Mouse (Mus musculus) megakaryocyte, embryonic 14.5 days (primary cell): ENCODE measurements around the gene Tsc2. TPM values are rescaled to one million over a fixed set of nuclear protein-coding genes. Genes with fewer than 3 reads are reported as not detected.

Source experiments
- H3K27me3 ChIP-seq: replicated peaks from 2 replicates; pipeline ENCODE3; 2012; ENCODE audit warnings: inconsistent platforms
- H3K36me3 ChIP-seq: replicated peaks from 2 replicates; pipeline ENCODE3; 2012; ENCODE audit warnings: low read length, inconsistent platforms, mixed read lengths
- H3K4me1 ChIP-seq: 2 replicates; pipeline ENCODE4 v1.6.1; 2012; ENCODE audit warnings: inconsistent platforms
- H3K4me3 ChIP-seq: replicated peaks from 2 replicates; pipeline ENCODE3; 2012; ENCODE audit warnings: moderate library complexity, mild to moderate bottlenecking, inconsistent platforms
- H3K9me3 ChIP-seq: 2 replicates; pipeline ENCODE4 v1.6.1; 2012; ENCODE audit warnings: inconsistent platforms
- FLI1 ChIP-seq: IDR thresholded peaks from 2 replicates; pipeline ENCODE4 v1.6.1; 2012; ENCODE audit warnings: low read length, inconsistent platforms, mixed read lengths
- GATA1 ChIP-seq: IDR thresholded peaks from 3 replicates; pipeline ENCODE4 v1.6.1; 2012; ENCODE audit warnings: mixed read lengths, low read length, inconsistent platforms, borderline replicate concordance
- polyA plus RNA-seq: library from polyadenylated mRNA; stranded (reverse); fragments of >175 nt; gene quantifications from 2 replicates; pipeline ENCODE4 v1.2.3, GENCODE M21; 2012; ENCODE audit warnings: low replicate concordance; ENCODE audit not compliant: insufficient read depth

Gene Tsc2
- polyA plus RNA-seq, 1 experiment: 26.7 TPM

DNA sequence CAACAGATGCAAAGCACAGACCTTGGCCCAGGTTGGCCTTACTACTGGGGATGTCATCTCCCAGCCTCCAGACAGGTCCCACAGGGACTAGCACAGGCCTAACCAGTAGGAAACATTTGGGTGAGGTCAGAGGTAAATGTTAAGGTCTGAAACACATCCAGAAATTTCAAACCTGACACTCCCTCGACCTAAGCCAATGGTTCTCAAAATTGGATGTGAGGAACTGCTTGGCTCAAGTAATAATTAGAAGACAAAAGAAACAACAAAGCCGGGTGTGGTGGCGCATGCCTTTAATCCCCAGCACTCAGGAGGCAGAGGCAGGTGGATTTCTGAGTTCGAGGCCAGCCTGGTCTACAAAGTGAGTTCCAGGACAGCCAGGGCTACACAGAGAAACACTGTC is 14.0 kb upstream of the Tsc2 start:
- TF ChIP-seq FLI1: no peak
- Histone ChIP-seq H3K36me3 (no peaks in the 10 kb centered on the region), H3K27me3 (peaks cover 95% of the 10 kb centered on the region), H3K9me3 (no peaks in the 10 kb centered on the region), H3K4me1 (peaks cover 51% of the 10 kb centered on the region), H3K4me3 (no peak overlapping the region)

DNA sequence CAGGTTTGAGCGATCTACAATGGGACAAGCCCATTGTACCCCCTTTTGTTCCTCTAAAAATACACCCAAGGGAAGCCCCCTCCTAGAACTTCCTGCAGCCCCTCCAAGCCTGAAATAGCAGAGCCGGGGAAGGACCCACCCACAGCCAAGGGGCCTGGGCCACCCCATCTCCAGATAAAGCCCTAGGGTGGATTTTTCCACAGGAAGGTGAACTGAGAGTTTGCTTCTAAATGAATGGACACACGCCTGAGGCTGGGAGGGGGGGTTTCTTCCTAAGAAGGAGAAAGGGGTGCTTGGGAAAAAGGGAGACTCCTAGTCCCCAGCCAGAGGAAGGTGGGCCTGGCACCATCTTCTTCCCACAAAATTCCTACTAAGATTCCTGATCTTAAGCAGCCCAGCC is 13.5 kb upstream of the Tsc2 start:
- Histone ChIP-seq H3K9me3 (no peaks in the 10 kb centered on the region), H3K36me3 (no peaks in the 10 kb centered on the region), H3K4me3 (no peak overlapping the region), H3K4me1 (peaks cover 51% of the 10 kb centered on the region), H3K27me3 (peaks cover 92% of the 10 kb centered on the region)
- TF ChIP-seq FLI1: no peak
- TF ChIP-seq GATA1: no peak

DNA sequence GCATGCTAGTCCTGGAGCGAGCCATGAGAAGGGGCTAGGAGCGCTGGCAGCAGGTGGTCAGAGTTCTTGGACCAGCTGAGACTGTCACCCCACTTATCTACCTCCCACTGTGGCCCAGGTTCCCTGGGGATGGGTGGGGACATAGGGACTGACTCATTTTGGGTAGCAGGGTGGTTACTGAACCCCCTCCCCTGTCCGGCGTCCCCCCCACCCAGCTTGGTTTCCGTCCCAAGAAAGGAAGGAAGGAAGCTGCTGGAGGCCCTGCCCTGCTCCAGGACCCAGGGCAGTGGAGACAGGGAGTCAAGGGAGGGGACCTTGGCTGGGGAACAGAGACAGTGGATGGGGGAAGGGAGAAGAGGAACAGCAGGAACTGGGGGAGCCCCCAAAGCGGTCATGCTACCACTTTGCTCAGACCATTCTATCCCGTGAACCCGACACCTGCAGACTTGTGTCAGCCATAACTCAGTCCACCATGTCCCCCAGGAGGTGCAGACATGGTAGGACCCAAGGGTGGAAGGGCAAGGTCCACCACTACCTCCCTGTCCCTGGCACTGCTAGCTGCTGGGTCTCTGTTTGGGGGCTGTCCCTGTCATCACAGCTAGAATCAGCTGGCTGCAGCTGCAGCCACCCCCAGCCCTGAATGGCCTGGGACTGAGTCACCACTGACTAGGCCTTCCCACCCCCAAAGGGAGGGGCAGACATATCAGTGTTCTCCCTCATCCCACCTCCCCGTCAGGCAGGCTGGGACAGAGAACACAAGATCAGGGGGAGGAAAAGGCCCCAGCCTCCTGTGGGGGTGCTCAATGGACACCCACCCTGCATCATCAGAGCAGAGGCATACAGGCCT is 12.7 kb upstream of the Tsc2 start:
- no peaks in the 10 kb centered on the region for H3K9me3 ChIP-seq
- no peak for TF ChIP-seq FLI1
- TF ChIP-seq GATA1: no peak
- peak overlapping the region; percentile 26 for H3K4me3 ChIP-seq
- peaks cover 91% of the 10 kb centered on the region for H3K27me3 ChIP-seq
- H3K36me3 ChIP-seq: no peaks in the 10 kb centered on the region
- peaks cover 46% of the 10 kb centered on the region for H3K4me1 ChIP-seq

DNA sequence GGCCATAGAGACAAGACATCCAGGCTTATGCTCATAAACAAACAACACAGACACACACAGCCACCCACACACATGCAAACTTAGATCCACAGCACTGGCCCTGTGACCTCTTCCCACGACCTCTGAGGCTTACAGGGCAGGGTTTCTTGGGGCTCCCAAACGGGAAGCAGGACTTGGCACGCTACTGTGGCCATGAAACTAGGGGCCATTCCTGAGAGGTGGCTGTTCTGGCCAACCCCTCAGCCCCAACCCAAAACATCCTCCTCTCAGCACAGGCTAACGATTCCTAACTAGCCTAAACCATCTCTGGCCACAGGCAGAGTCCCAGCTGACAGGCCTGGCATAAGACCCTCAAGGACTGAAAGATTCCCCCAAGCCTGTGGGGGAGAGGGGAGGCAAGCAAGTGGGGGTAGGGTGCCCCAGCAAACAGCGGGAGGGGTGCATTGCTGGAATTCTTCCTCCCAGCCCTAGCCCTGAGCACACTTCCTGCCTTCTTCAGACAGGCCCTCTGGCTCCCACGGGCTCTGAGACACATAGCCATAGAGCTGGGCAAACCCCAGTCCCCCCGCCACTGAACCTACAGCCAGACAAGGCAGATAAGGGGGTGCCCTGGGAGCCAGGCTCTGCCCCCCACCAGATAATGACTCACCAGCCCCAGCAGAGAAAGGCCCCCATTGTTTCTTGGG is 11.7 kb upstream of the Tsc2 start:
- Histone ChIP-seq H3K27me3 (peaks cover 85% of the 10 kb centered on the region), H3K9me3 (no peaks in the 10 kb centered on the region), H3K36me3 (peaks cover 4% of the 10 kb centered on the region), H3K4me1 (peaks cover 37% of the 10 kb centered on the region), H3K4me3 (no peak overlapping the region)
- TF ChIP-seq FLI1 (no peak), GATA1 (no peak)

DNA sequence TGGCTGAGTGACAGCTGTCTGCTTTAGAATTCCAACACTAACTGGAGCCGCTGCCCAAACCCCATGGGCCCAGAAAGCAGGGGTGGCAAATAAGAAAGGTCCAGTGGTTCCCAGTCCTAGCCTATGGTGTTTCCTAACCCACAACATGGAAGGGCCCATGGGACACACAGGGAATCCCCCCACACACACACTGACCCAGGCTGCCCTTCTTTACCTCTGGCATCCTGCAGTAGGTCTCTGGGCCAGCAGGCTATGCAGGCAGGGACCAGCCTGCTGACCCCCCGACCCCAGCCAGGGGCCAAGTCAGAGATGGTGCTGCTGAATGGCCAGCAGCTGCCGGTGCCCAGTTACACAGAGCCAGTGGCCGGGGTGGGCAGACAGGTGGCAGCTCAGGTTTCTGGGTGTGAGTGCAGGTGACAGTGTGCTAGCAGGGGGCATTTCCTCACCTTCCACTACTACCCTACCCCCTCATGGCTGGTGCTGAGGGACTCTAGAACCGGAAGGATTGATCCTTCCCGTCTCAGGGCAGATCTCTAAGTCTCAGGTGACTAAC is 10.4 kb upstream of the Tsc2 start:
- H3K36me3 ChIP-seq: peaks cover 15% of the 10 kb centered on the region
- H3K9me3 ChIP-seq: no peaks in the 10 kb centered on the region
- peaks cover 26% of the 10 kb centered on the region for H3K4me1 ChIP-seq
- TF ChIP-seq FLI1 (no peak), GATA1 (no peak)
- no peak overlapping the region for H3K4me3 ChIP-seq
- peaks cover 73% of the 10 kb centered on the region for H3K27me3 ChIP-seq

DNA sequence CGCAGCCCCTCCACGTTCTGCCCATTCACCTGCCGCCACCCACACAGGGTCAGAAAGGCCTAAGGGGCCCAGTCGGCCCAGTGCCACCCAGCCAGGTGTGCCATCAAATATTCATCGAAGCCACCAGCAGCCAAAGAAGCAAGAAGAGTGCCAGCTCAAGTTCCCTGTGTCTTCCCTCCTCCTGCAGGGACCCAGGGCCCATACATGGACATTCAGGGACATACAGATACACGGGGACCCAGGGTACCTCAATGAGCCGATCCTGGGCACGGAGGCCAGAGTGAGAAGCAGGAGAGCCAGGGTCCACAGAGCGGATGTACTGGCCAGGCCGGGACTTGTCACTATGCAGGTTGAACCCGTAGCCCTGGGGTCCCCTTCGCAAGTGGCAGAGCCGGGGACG is 9.5 kb upstream of the Tsc2 start:
- Histone ChIP-seq H3K9me3 (no peaks in the 10 kb centered on the region), H3K4me3 (no peak overlapping the region), H3K4me1 (peaks cover 27% of the 10 kb centered on the region), H3K36me3 (peaks cover 15% of the 10 kb centered on the region), H3K27me3 (peaks cover 63% of the 10 kb centered on the region)
- TF ChIP-seq GATA1: no peak
- no peak for TF ChIP-seq FLI1

DNA sequence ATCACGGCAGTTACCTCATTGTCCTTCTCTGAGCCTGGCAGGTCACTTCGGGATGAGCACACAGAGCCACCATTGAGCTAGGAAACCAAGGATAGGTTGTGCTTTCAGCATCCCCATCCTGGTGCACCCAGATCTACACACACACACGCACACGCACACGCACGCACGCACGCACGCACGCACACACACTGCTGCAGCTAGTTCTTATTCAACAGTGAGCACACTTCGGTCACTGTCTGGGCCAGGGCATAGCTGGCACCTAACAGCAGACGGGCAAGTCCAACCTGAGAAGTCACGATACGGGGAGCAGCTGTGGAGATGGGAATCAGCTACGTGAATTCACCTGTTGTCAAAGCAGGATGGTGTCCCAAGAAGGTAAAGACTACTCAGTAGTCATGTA is 8.2 kb upstream of the Tsc2 start:
- H3K9me3 ChIP-seq: no peaks in the 10 kb centered on the region
- peaks cover 19% of the 10 kb centered on the region for H3K36me3 ChIP-seq
- no peak for TF ChIP-seq FLI1
- no peak for TF ChIP-seq GATA1
- H3K27me3 ChIP-seq: peaks cover 52% of the 10 kb centered on the region
- H3K4me3 ChIP-seq: no peak overlapping the region
- H3K4me1 ChIP-seq: peaks cover 35% of the 10 kb centered on the region

DNA sequence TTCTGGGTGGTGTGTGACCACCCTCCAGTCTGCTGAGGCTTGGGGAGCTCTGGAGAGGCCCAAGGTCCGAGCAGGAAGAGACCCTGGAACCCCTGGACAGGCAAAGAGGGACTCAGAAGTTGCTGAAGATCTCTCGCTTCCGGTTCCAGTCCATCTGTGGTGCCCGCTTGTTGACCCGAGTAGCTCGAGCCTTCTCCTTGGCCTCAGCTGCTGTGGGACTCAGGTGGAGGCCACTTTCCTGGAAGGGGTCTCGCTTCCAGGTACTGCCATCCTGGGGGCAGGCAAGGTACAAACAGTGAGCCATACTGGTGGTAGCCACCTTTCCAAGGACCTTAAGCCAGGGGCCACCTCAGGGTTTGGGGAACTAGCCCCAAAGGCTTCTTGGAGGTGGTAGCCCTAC is 7.7 kb upstream of the Tsc2 start:
- H3K4me3 ChIP-seq: no peak overlapping the region

DNA sequence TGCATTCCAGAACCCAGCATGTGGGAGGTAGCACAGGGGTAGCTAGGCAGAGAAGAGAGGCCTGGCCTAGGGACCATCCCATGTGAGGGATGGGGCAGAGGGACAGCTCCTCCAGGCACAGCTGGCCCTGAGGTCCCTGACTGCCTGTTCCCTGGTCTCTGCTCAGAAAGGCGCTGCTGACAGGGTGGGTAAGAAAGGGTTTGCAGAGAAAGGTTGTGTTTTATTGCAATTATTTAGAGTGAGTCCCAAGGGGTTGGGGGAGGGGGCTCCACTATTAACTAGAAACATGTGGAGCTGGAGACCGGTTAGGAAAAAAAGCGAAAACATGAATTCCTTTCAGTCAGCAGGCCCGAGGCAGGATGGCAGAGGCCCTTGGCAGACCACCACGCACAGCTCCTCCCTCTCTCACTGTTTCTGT is 7.2 kb upstream of the Tsc2 start:
- TF ChIP-seq FLI1: no peak
- TF ChIP-seq GATA1: no peak
- Histone ChIP-seq H3K36me3 (peaks cover 29% of the 10 kb centered on the region), H3K4me3 (no peak overlapping the region), H3K27me3 (peaks cover 43% of the 10 kb centered on the region), H3K9me3 (no peaks in the 10 kb centered on the region), H3K4me1 (peaks cover 35% of the 10 kb centered on the region)

More for the DNA sequence above, 7.7 kb upstream of the Tsc2 start:
- Histone ChIP-seq H3K4me1 (peaks cover 35% of the 10 kb centered on the region), H3K9me3 (no peaks in the 10 kb centered on the region), H3K27me3 (peaks cover 48% of the 10 kb centered on the region), H3K36me3 (peaks cover 24% of the 10 kb centered on the region)
- TF ChIP-seq FLI1 (no peak), GATA1 (no peak)

DNA sequence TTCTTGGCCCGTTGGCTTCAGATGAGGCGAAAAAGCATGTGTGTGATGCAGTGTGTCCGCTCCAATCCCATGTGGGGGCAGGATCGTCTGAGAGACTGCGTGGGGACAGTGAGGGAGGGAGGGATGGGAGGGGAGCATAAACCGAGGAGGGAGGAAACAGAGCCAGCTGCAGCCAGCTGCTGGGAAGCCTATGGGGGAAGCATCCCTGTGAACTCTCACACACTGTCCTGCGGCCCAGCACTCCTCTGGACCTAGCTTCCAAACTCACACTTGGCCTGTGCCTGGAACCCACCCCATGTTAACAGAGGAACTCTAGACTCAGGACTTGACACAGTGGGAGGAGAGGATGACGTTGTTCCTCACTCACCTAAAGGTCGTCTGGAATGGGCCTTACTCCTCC is 6.4 kb upstream of the Tsc2 start:
- Histone ChIP-seq H3K9me3 (no peaks in the 10 kb centered on the region), H3K4me1 (peaks cover 35% of the 10 kb centered on the region), H3K36me3 (peaks cover 34% of the 10 kb centered on the region), H3K4me3 (no peak overlapping the region), H3K27me3 (peaks cover 36% of the 10 kb centered on the region)
- TF ChIP-seq FLI1 (no peak), GATA1 (no peak)
